ENCODE assay signal across 21 mouse cellular contexts in genomic region chr10:117576154-117576859, GRCm38 (mm10). TPM values are rescaled to one million over a fixed set of nuclear protein-coding genes. Genes with fewer than 3 reads are reported as not detected.
DNase-seq lines count a peak whose midpoint lies in the region; ATAC-seq and TF ChIP-seq lines count a peak whose summit lies in the region.
"Had no signal": no experiment of that assay in that cellular context is flagged by ENCODE, and none has a peak within 500 bp of the region (broad histone marks: within the 10 kb centered on the region; RNA-seq: fewer than 3 reads in every experiment).

No protein-coding gene starts in this region.

- no peak overlapping the region for H3K4me2 ChIP-seq in midbrain, embryonic 13.5 days (replicated peaks)
- 0 out of 2 replicates have a peak overlapping the region, but pooled peaks have one; percentile 26 for H3K4me2 ChIP-seq in intestine, embryonic 16.5 days (ENCODE audit: low read depth, low read length)
- H3K4me2 ChIP-seq in stomach, postnatal 0 days (replicated peaks; ENCODE audit: low read depth), result no peak overlapping the region
- H3K4me2 ChIP-seq: embryonic facial prominence, embryonic 15.5 days; forebrain, embryonic 15.5 days; heart, embryonic 13.5 days; hindbrain, embryonic 13.5 days had no signal

- H3K9ac ChIP-seq in midbrain, embryonic 13.5 days (replicated peaks), result no peak overlapping the region
- H3K9ac ChIP-seq in intestine, embryonic 16.5 days (ENCODE audit: low read depth, low read length), result no peak overlapping the region
- no peak overlapping the region for H3K9ac ChIP-seq in stomach, postnatal 0 days (ENCODE audit: low read length)
- H3K9ac ChIP-seq: embryonic facial prominence, embryonic 15.5 days; forebrain, embryonic 15.5 days; heart, embryonic 13.5 days; hindbrain, embryonic 13.5 days had no signal

- no peak for DNase-seq in midbrain, embryonic 10.5 days (ENCODE audit: low spot score)
- DNase-seq in stomach, postnatal 0 days (ENCODE audit: low spot score), result no peak
- DNase-seq in kidney, adult 18-20 months, result no peak
- DNase-seq in right cerebral cortex, postnatal 36 days (ENCODE audit: low spot score in 2 of 2), result no peak
- no peak for DNase-seq in right cerebral cortex, postnatal 10 days (ENCODE audit: low spot score in 2 of 2)
- DNase-seq: adrenal gland, adult 2 months; adrenal gland, postnatal 25 days; cerebellum, adult 2 months; cerebellum, postnatal 10 days; embryo, embryonic 11 days; gastrocnemius, postnatal 36 days; heart, adult 11 months; heart, postnatal 4 days had no signal

- ATAC-seq in midbrain, embryonic 13.5 days, result no peak
- ATAC-seq in intestine, embryonic 16.5 days, result peak; percentile 79
- ATAC-seq in stomach, postnatal 0 days (ENCODE audit: low FRiP score, low TSS enrichment), result peak; percentile 33; the same call in 1 of the 2 replicates
- ATAC-seq: forebrain, embryonic 15.5 days had no signal

- H3K27me3 ChIP-seq in midbrain, embryonic 10.5 days (ENCODE audit: low read depth, poor library complexity, severe bottlenecking), result peaks cover 19% of the 10 kb centered on the region
- peaks cover 17% of the 10 kb centered on the region for H3K27me3 ChIP-seq in midbrain, embryonic 13.5 days
- peaks cover 4% of the 10 kb centered on the region; the same call in 1 of the 2 replicates for H3K27me3 ChIP-seq in intestine, embryonic 16.5 days (replicated peaks; ENCODE audit: control insufficient read depth, insufficient read depth, low read length)
- no peaks in the 10 kb centered on the region; the same call in 1 of the 2 replicates for H3K27me3 ChIP-seq in small intestine, adult 2 months (ENCODE audit: control insufficient read depth, insufficient read depth, low read length)
- no peaks in the 10 kb centered on the region for H3K27me3 ChIP-seq in stomach, postnatal 0 days (ENCODE audit: control insufficient read depth, insufficient read depth, low read length)
- H3K27me3 ChIP-seq: embryonic facial prominence, embryonic 15.5 days had no signal

- H3K9me3 ChIP-seq in midbrain, embryonic 10.5 days (replicated peaks), result no peaks in the 10 kb centered on the region
- no peaks in the 10 kb centered on the region for H3K9me3 ChIP-seq in midbrain, embryonic 13.5 days
- no peaks in the 10 kb centered on the region for H3K9me3 ChIP-seq in intestine, embryonic 16.5 days (ENCODE audit: control insufficient read depth, low read length)
- no peaks in the 10 kb centered on the region for H3K9me3 ChIP-seq in stomach, postnatal 0 days (ENCODE audit: control insufficient read depth, low read length)
- H3K9me3 ChIP-seq: embryonic facial prominence, embryonic 15.5 days; forebrain, embryonic 15.5 days; heart, embryonic 13.5 days; hindbrain, embryonic 13.5 days had no signal

- TF ChIP-seq POLR2A in small intestine, adult 2 months (IDR thresholded peaks at IDR 0.05; ENCODE audit: low read depth, low read length), result no peak

- no peak for TF ChIP-seq EP300 in stomach, postnatal 0 days (optimal IDR thresholded peaks at IDR 0.05)

- TF ChIP-seq CTCF in small intestine, adult 2 months (IDR thresholded peaks at IDR 0.05; ENCODE audit: extremely low read depth, insufficient read length, insufficient replicate concordance, low read depth, low read length), result no peak
- TF ChIP-seq CTCF in stomach, postnatal 0 days (IDR thresholded peaks at IDR 0.05; ENCODE audit: low read depth), result no peak

- H3K27ac ChIP-seq in midbrain, embryonic 10.5 days (replicated peaks), result 0 out of 2 replicates have a peak overlapping the region, but pooled peaks have one; percentile 18
- no peak overlapping the region for H3K27ac ChIP-seq in midbrain, embryonic 13.5 days
- H3K27ac ChIP-seq in intestine, embryonic 16.5 days (ENCODE audit: low read length), result peak overlapping the region; percentile 69
- peak overlapping the region; percentile 65; the same call in 1 of the 2 replicates for H3K27ac ChIP-seq in small intestine, adult 2 months (ENCODE audit: insufficient read depth, low read depth, low read length)
- 0 out of 2 replicates have a peak overlapping the region, but pooled peaks have one; percentile 24 for H3K27ac ChIP-seq in stomach, postnatal 0 days (replicated peaks)
- H3K27ac ChIP-seq: embryonic facial prominence, embryonic 15.5 days; forebrain, embryonic 15.5 days; heart, embryonic 13.5 days; hindbrain, embryonic 13.5 days had no signal

- 89% methylated on average over 10 of the region's 10 CpGs for WGBS in midbrain, embryonic 10.5 days
- WGBS in midbrain, embryonic 13.5 days, result 89% methylated on average over 10 of the region's 10 CpGs
- WGBS in intestine, embryonic 16.5 days, result 65% methylated on average over 10 of the region's 10 CpGs
- WGBS in small intestine, adult 2 months, result 40% methylated on average over 10 of the region's 10 CpGs
- WGBS in stomach, postnatal 0 days, result 73% methylated on average over 10 of the region's 10 CpGs

- no peak overlapping the region for H3K4me3 ChIP-seq in midbrain, embryonic 10.5 days
- no peak overlapping the region for H3K4me3 ChIP-seq in midbrain, embryonic 13.5 days (replicated peaks)
- no peak overlapping the region for H3K4me3 ChIP-seq in intestine, embryonic 16.5 days (ENCODE audit: low read length)
- no peak overlapping the region for H3K4me3 ChIP-seq in small intestine, adult 2 months (ENCODE audit: low read depth, low read length)
- no peak overlapping the region for H3K4me3 ChIP-seq in stomach, postnatal 0 days (ENCODE audit: low read depth, low read length)
- H3K4me3 ChIP-seq: embryonic facial prominence, embryonic 15.5 days; erythroblast, embryonic 14.5 days; forebrain, embryonic 15.5 days; heart, embryonic 13.5 days; hindbrain, embryonic 13.5 days had no signal

- no peaks in the 10 kb centered on the region for H3K36me3 ChIP-seq in midbrain, embryonic 10.5 days
- H3K36me3 ChIP-seq in midbrain, embryonic 13.5 days, result no peaks in the 10 kb centered on the region
- H3K36me3 ChIP-seq in intestine, embryonic 16.5 days (ENCODE audit: control insufficient read depth, insufficient read depth, low read length), result no peaks in the 10 kb centered on the region
- no peaks in the 10 kb centered on the region for H3K36me3 ChIP-seq in small intestine, adult 2 months (ENCODE audit: control insufficient read depth, insufficient read depth, low read length)
- no peaks in the 10 kb centered on the region for H3K36me3 ChIP-seq in stomach, postnatal 0 days (ENCODE audit: control insufficient read depth, insufficient read depth, low read length)
- H3K36me3 ChIP-seq: embryonic facial prominence, embryonic 15.5 days; forebrain, embryonic 15.5 days; heart, embryonic 13.5 days; hindbrain, embryonic 13.5 days had no signal

- H3K4me1 ChIP-seq in midbrain, embryonic 10.5 days, result peaks cover 28% of the 10 kb centered on the region
- H3K4me1 ChIP-seq in midbrain, embryonic 13.5 days (replicated peaks), result peaks cover 13% of the 10 kb centered on the region; the same call in 1 of the 2 replicates
- peaks cover 6% of the 10 kb centered on the region; the same call in 1 of the 2 replicates for H3K4me1 ChIP-seq in intestine, embryonic 16.5 days (ENCODE audit: control insufficient read depth, insufficient read depth, low read length)
- peaks cover 3% of the 10 kb centered on the region; the same call in 1 of the 2 replicates for H3K4me1 ChIP-seq in small intestine, adult 2 months (ENCODE audit: control insufficient read depth, insufficient read depth, insufficient read length, low read length)
- 0 out of 2 replicates have a peak, but pooled peaks cover under 1% of the 10 kb centered on the region for H3K4me1 ChIP-seq in stomach, postnatal 0 days (replicated peaks; ENCODE audit: control insufficient read depth, insufficient read depth)

RNA-seq across cellular contexts. Expression of gene Cpm, which starts 53.0 kb away (rescaled TPM):
- polyA plus RNA-seq in midbrain, embryonic 10.5 days (2016; fragmentation: Nextera tagmentation; extraction: Ambion mirVana), result 5.4 and 6.2 TPM in 2 replicates
- 3.3 and 5.7 TPM in 2 replicates for polyA plus RNA-seq in midbrain, embryonic 13.5 days (2015; fragmentation: Nextera tagmentation; extraction: Ambion mirVana)
- polyA plus RNA-seq in intestine, embryonic 16.5 days (2015; fragmentation: Nextera tagmentation; extraction: Ambion mirVana), result 47.7 and 51.8 TPM in 2 replicates
- 3.1 and 13.8 TPM in 2 replicates for polyA plus RNA-seq in small intestine, adult 2 months (2012; rRNA removed)
- 22.9 and 26.6 TPM in 2 replicates for polyA plus RNA-seq in stomach, postnatal 0 days (2015; fragmentation: Nextera tagmentation; extraction: Ambion mirVana)
- polyA plus RNA-seq: erythroblast, embryonic 14.5 days had no signal
